Mouse (Mus musculus) small intestine, adult 2 months (tissue): Measurements from ENCODE around the gene Ccm2l.

Source experiments
- CTCF ChIP-seq: fragments of 200-500 bp; IDR thresholded peaks from 2 replicates; pipeline ENCODE4 v1.5.1; 2012; ENCODE audit warnings: low read depth, mild to moderate bottlenecking, control low read depth, inconsistent platforms, low read length, moderate library complexity, mixed read lengths; ENCODE audit not compliant: insufficient replicate concordance, insufficient read length; ENCODE audit errors: extremely low read depth
- POLR2A ChIP-seq: fragments of 200-500 bp; IDR thresholded peaks from 2 replicates; pipeline ENCODE4 v1.6.1; 2012; ENCODE audit warnings: low read depth, mild to moderate bottlenecking, control low read depth, inconsistent platforms, low read length, moderate library complexity

GRCm38 (mm10) chr2:153122701-153123100 lies 56.9 kb downstream of the Ccm2l start:
- TF ChIP-seq POLR2A (no peak), CTCF (no peak)
